Mouse (Mus musculus): ENCODE measurements around the gene Rnf181. TPM values are rescaled to one million over a fixed set of nuclear protein-coding genes. Genes with fewer than 3 reads are reported as not detected.
A peak's percentile ranks its signal among the peaks of the same experiment; 100 is the strongest.

Rnf181 gene
- polyA plus RNA-seq, 1 experiment from 2014 or later: 112 TPM

- H3K27me3 ChIP-seq (replicated peaks; ENCODE audit: control insufficient read depth, insufficient read depth, low read length): no peaks in the 10 kb centered on the region
- DNase-seq (ENCODE audit: low spot score) (no peak), ATAC-seq (replicated peaks; ENCODE audit: low FRiP score) (no peak)
- peaks cover 9% of the 10 kb centered on the region; the same call in 1 of the 2 replicates for H3K36me3 ChIP-seq (ENCODE audit: control insufficient read depth, insufficient read depth, low read length)
- H3K27ac ChIP-seq (ENCODE audit: low read depth, low read length): peak overlapping the region; percentile 13; the same call in 1 of the 2 replicates
- no peak overlapping the region for H3K4me2 ChIP-seq
- no peak overlapping the region for H3K9ac ChIP-seq (ENCODE audit: low read depth, low read length)
- H3K9me3 ChIP-seq (ENCODE audit: control insufficient read depth, low read length): no peaks in the 10 kb centered on the region
- no peak overlapping the region for H3K4me3 ChIP-seq (ENCODE audit: low read depth, low read length)
- WGBS: 78% methylated on average over 12 of the region's 12 CpGs
- peaks cover 38% of the 10 kb centered on the region for H3K4me1 ChIP-seq (replicated peaks; ENCODE audit: control insufficient read depth, insufficient read depth, low read length)
Measured at GRCm38 (mm10) chr6:72370091-72370490, 3.3 kb upstream of the Rnf181 start.

- Histone ChIP-seq H3K27ac (ENCODE audit: low read depth, low read length) (no peak overlapping the region), H3K4me2 (no peak overlapping the region), H3K27me3 (replicated peaks; ENCODE audit: control insufficient read depth, insufficient read depth, low read length) (no peaks in the 10 kb centered on the region), H3K9me3 (ENCODE audit: control insufficient read depth, low read length) (no peaks in the 10 kb centered on the region), H3K36me3 (ENCODE audit: control insufficient read depth, insufficient read depth, low read length) (peaks cover 9% of the 10 kb centered on the region; the same call in 1 of the 2 replicates), H3K4me1 (replicated peaks; ENCODE audit: control insufficient read depth, insufficient read depth, low read length) (peaks cover 33% of the 10 kb centered on the region), H3K4me3 (ENCODE audit: low read depth, low read length) (no peak overlapping the region), H3K9ac (ENCODE audit: low read depth, low read length) (0 out of 2 replicates have a peak overlapping the region, but pooled peaks have one; percentile 9)
- no peak for DNase-seq (ENCODE audit: low spot score)
- WGBS: 77% methylated on average over 4 of the region's 4 CpGs
- ATAC-seq (replicated peaks; ENCODE audit: low FRiP score): no peak
Measured at GRCm38 (mm10) chr6:72369557-72369956, 2.8 kb upstream of the Rnf181 start.

- peaks cover 9% of the 10 kb centered on the region; the same call in 1 of the 2 replicates for H3K36me3 ChIP-seq (ENCODE audit: control insufficient read depth, insufficient read depth, low read length)
- DNase-seq (ENCODE audit: low spot score) (no peak), ATAC-seq (replicated peaks; ENCODE audit: low FRiP score) (no peak)
- no peaks in the 10 kb centered on the region for H3K9me3 ChIP-seq (ENCODE audit: control insufficient read depth, low read length)
- H3K4me3 ChIP-seq (ENCODE audit: low read depth, low read length): no peak overlapping the region
- H3K9ac ChIP-seq (ENCODE audit: low read depth, low read length): no peak overlapping the region
- H3K4me2 ChIP-seq: no peak overlapping the region
- H3K27ac ChIP-seq (ENCODE audit: low read depth, low read length): no peak overlapping the region
- no peaks in the 10 kb centered on the region for H3K27me3 ChIP-seq (replicated peaks; ENCODE audit: control insufficient read depth, insufficient read depth, low read length)
- peaks cover 24% of the 10 kb centered on the region for H3K4me1 ChIP-seq (replicated peaks; ENCODE audit: control insufficient read depth, insufficient read depth, low read length)
- 76% methylated on average over 4 of the region's 4 CpGs for WGBS
Measured at GRCm38 (mm10) chr6:72367460-72367974, 761 bp upstream of the Rnf181 start.

GRCm38 (mm10) chr6:72366304-72366703, 452 bp downstream of the Rnf181 start:
- H3K36me3 ChIP-seq (ENCODE audit: control insufficient read depth, insufficient read depth, low read length): peaks cover 9% of the 10 kb centered on the region; the same call in 1 of the 2 replicates
- DNase-seq (ENCODE audit: low spot score): no peak
- no peaks in the 10 kb centered on the region for H3K9me3 ChIP-seq (ENCODE audit: control insufficient read depth, low read length)
- no peak overlapping the region for H3K9ac ChIP-seq (ENCODE audit: low read depth, low read length)
- H3K27ac ChIP-seq (ENCODE audit: low read depth, low read length): no peak overlapping the region
- 65% methylated on average over 3 of the region's 3 CpGs for WGBS
- ATAC-seq (replicated peaks; ENCODE audit: low FRiP score): no peak
- H3K27me3 ChIP-seq (replicated peaks; ENCODE audit: control insufficient read depth, insufficient read depth, low read length): no peaks in the 10 kb centered on the region
- no peak overlapping the region for H3K4me3 ChIP-seq (ENCODE audit: low read depth, low read length)
- H3K4me1 ChIP-seq (replicated peaks; ENCODE audit: control insufficient read depth, insufficient read depth, low read length): peaks cover 24% of the 10 kb centered on the region
- no peak overlapping the region for H3K4me2 ChIP-seq

GRCm38 (mm10) chr6:72364985-72365384, 1.8 kb downstream of the Rnf181 start:
- H3K9me3 ChIP-seq (ENCODE audit: control insufficient read depth, low read length): no peaks in the 10 kb centered on the region
- no peak overlapping the region for H3K9ac ChIP-seq (ENCODE audit: low read depth, low read length)
- peaks cover 14% of the 10 kb centered on the region; the same call in 1 of the 2 replicates for H3K36me3 ChIP-seq (ENCODE audit: control insufficient read depth, insufficient read depth, low read length)
- H3K27ac ChIP-seq (ENCODE audit: low read depth, low read length): no peak overlapping the region
- ATAC-seq (replicated peaks; ENCODE audit: low FRiP score) (no peak), DNase-seq (ENCODE audit: low spot score) (no peak)
- 70% methylated on average over 6 of the region's 6 CpGs for WGBS
- H3K4me2 ChIP-seq: no peak overlapping the region
- H3K4me1 ChIP-seq (replicated peaks; ENCODE audit: control insufficient read depth, insufficient read depth, low read length): peaks cover 27% of the 10 kb centered on the region
- H3K27me3 ChIP-seq (replicated peaks; ENCODE audit: control insufficient read depth, insufficient read depth, low read length): no peaks in the 10 kb centered on the region
- H3K4me3 ChIP-seq (ENCODE audit: low read depth, low read length): no peak overlapping the region

GRCm38 (mm10) chr6:72364009-72364408, 2.7 kb downstream of the Rnf181 start:
- peaks cover 20% of the 10 kb centered on the region for H3K4me1 ChIP-seq (replicated peaks; ENCODE audit: control insufficient read depth, insufficient read depth, low read length)
- no peaks in the 10 kb centered on the region for H3K27me3 ChIP-seq (replicated peaks; ENCODE audit: control insufficient read depth, insufficient read depth, low read length)
- no peaks in the 10 kb centered on the region for H3K9me3 ChIP-seq (ENCODE audit: control insufficient read depth, low read length)
- H3K4me3 ChIP-seq (ENCODE audit: low read depth, low read length): no peak overlapping the region
- H3K27ac ChIP-seq (ENCODE audit: low read depth, low read length): no peak overlapping the region
- WGBS: 40% methylated on average over 7 of the region's 7 CpGs
- H3K9ac ChIP-seq (ENCODE audit: low read depth, low read length): no peak overlapping the region
- ATAC-seq (replicated peaks; ENCODE audit: low FRiP score): no peak
- no peak overlapping the region for H3K4me2 ChIP-seq
- H3K36me3 ChIP-seq (ENCODE audit: control insufficient read depth, insufficient read depth, low read length): peaks cover 11% of the 10 kb centered on the region; the same call in 1 of the 2 replicates
- DNase-seq (ENCODE audit: low spot score): no peak

GRCm38 (mm10) chr6:72362132-72363028, 4.4 kb downstream of the Rnf181 start:
- Histone ChIP-seq H3K4me1 (replicated peaks; ENCODE audit: control insufficient read depth, insufficient read depth, low read length) (peaks cover 33% of the 10 kb centered on the region), H3K4me3 (ENCODE audit: low read depth, low read length) (peak overlapping the region; percentile 64), H3K27me3 (replicated peaks; ENCODE audit: control insufficient read depth, insufficient read depth, low read length) (no peaks in the 10 kb centered on the region), H3K9me3 (ENCODE audit: control insufficient read depth, low read length) (no peaks in the 10 kb centered on the region), H3K4me2 (peak overlapping the region; percentile 77), H3K36me3 (ENCODE audit: control insufficient read depth, insufficient read depth, low read length) (peaks cover 13% of the 10 kb centered on the region), H3K27ac (ENCODE audit: low read depth, low read length) (peak overlapping the region; percentile 67), H3K9ac (ENCODE audit: low read depth, low read length) (peak overlapping the region; percentile 63)
- WGBS: under 1% methylated on average over 42 of the region's 42 CpGs
- DNase-seq (ENCODE audit: low spot score): peak; percentile 84
- peak; percentile 94 for ATAC-seq (replicated peaks; ENCODE audit: low FRiP score)

- 39% methylated on average over 5 of the region's 5 CpGs for WGBS
- Histone ChIP-seq H3K9ac (ENCODE audit: low read depth, low read length) (peak overlapping the region; percentile 63), H3K4me2 (peak overlapping the region; percentile 77), H3K9me3 (ENCODE audit: control insufficient read depth, low read length) (no peaks in the 10 kb centered on the region), H3K4me3 (ENCODE audit: low read depth, low read length) (peak overlapping the region; percentile 64), H3K36me3 (ENCODE audit: control insufficient read depth, insufficient read depth, low read length) (peaks cover 13% of the 10 kb centered on the region), H3K27me3 (replicated peaks; ENCODE audit: control insufficient read depth, insufficient read depth, low read length) (no peaks in the 10 kb centered on the region), H3K4me1 (replicated peaks; ENCODE audit: control insufficient read depth, insufficient read depth, low read length) (peaks cover 37% of the 10 kb centered on the region), H3K27ac (ENCODE audit: low read depth, low read length) (peak overlapping the region; percentile 8; the same call in 1 of the 2 replicates)
- no peak for ATAC-seq (replicated peaks; ENCODE audit: low FRiP score)
- DNase-seq (ENCODE audit: low spot score): no peak
Measured at GRCm38 (mm10) chr6:72361121-72361551, 5.6 kb downstream of the Rnf181 start.
